Mouse (Mus musculus): ENCODE measurements at regions not wholly inside any gene's neighbourhood (a gene's known extent, or its start where the extent isn't known, plus 50 kb on each side); places are given as distances from the start of the nearest gene placed in this dataset.

DNA sequence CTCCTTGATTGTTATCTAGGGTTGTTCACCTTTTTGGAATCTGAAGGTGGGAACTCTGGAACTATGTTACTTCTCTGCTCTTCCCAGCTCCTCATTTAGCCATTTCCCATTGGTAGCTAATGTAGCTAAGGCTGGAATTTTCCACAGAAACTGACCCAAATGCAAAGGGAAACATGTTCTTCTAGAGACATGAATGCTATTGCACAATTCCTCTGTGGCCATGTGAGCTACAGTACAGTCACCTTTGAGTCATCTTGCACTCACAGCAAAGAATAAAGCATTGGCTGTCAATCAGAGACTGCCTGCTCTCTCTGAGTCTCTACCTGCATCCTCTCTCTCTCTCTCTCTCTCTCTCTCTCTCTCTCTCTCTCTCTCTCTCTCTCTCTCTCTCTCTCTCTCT lies 378.1 kb downstream of the Dcdc2c start:
- no peak overlapping the region for H3K4me2 ChIP-seq
- H3K4me3 ChIP-seq = no peak overlapping the region
- H3K9ac ChIP-seq = no peak overlapping the region
- H3K27ac ChIP-seq (replicated peaks) = no peak overlapping the region
- no peaks in the 10 kb centered on the region for H3K4me1 ChIP-seq (replicated peaks)
- ATAC-seq (ENCODE audit: low FRiP score, low read depth) = no peak
- no peaks in the 10 kb centered on the region for H3K9me3 ChIP-seq
- no peaks in the 10 kb centered on the region for H3K27me3 ChIP-seq
- no peaks in the 10 kb centered on the region for H3K36me3 ChIP-seq

DNA sequence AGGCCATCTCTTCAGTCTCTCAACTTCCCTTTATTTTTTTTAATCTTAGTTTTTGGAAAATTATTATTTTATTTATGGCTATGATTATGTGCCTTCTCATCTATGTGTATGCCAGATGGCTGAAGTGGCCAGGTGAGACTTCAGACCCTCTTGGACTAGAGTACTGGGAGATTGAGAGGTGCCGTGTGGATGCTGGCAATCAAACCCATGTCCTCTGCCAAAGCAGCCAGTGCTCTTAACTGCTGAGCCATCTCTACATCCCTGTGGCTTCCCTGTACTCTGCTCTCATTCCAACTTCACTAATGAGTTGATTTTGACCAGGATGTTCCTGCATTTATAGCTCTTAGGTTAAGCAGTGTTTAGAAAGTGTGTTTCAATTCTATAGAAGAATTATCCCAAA lies 393.4 kb downstream of the Dcdc2c start:
- ATAC-seq (ENCODE audit: low FRiP score, low read depth) = no peak
- no peak overlapping the region for H3K4me2 ChIP-seq
- H3K27ac ChIP-seq (replicated peaks) = no peak overlapping the region
- H3K36me3 ChIP-seq = no peaks in the 10 kb centered on the region
- H3K4me1 ChIP-seq (replicated peaks) = no peaks in the 10 kb centered on the region
- H3K27me3 ChIP-seq = no peaks in the 10 kb centered on the region
- WGBS = 87% methylated on average over 1 of the region's 1 CpGs
- H3K9ac ChIP-seq = no peak overlapping the region
- no peaks in the 10 kb centered on the region for H3K9me3 ChIP-seq
- no peak overlapping the region for H3K4me3 ChIP-seq

DNA sequence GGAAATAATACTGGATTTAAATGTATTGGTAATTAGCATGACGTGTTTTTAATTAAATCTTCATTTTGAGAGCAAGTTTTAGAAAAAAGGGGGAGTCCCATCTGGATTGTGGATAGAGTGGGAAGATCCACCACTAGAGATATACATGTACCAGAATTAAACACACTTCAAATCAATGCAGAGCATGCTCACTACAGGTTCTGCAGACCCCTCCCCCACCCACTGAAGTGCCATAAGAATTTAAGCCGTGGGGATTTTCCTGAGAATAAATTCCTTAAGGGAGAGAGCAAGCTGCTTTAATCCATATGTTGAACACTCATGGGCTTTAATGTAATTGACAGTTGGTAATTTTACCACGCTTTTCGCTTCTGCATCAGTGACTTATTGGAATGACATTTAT lies 401.4 kb downstream of the Dcdc2c start:
- WGBS = 48% methylated on average over 4 of the region's 4 CpGs
- H3K4me3 ChIP-seq = no peak overlapping the region
- H3K4me1 ChIP-seq (replicated peaks) = no peaks in the 10 kb centered on the region
- no peak overlapping the region for H3K9ac ChIP-seq
- no peak for ATAC-seq (ENCODE audit: low FRiP score, low read depth)
- H3K4me2 ChIP-seq = no peak overlapping the region
- no peaks in the 10 kb centered on the region for H3K36me3 ChIP-seq
- no peak overlapping the region for H3K27ac ChIP-seq (replicated peaks)
- H3K27me3 ChIP-seq = no peaks in the 10 kb centered on the region
- no peaks in the 10 kb centered on the region for H3K9me3 ChIP-seq

DNA sequence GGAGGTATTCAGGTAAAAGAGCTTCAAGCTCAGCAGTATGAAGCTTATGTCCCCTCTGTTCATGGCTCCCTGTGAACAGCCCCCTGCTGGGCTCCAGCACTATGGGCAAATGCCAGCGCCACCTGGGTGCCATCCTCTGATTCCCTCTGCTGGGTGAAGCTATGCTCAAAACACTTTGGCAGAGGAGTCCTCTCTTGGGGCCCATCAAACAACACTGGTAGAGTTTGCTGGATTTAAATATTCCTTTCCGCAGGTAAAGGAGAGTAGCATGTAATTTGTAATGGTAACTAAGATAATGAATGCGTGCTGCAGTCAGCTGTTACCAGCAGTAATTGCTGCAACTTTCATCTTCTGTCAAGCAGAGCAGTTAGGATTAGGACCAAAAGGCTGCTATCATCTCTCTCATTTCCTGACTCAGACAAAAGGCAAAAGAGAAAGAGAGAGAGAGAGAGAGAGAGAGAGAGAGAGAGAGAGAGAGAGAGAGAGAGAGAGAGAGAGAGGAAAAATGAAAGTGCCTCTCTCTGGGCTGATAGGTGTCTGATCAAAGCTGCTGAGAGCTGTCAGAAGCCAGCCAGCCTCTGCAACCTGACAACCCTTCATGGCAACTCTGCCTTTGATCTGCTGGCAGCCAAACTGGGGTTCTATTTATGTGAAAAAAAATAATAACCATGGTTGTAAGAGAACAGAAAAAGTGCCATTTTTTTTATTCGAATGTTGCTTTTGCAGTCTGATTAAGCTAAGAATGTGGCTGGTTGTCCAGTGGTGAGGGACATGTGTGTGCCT lies 416.2 kb downstream of the Dcdc2c start:
- Histone ChIP-seq H3K9ac (no peak overlapping the region), H3K9me3 (no peaks in the 10 kb centered on the region), H3K4me2 (no peak overlapping the region), H3K27ac (replicated peaks) (no peak overlapping the region), H3K4me3 (no peak overlapping the region), H3K36me3 (no peaks in the 10 kb centered on the region), H3K4me1 (replicated peaks) (0 out of 2 replicates have a peak, but pooled peaks cover 4% of the 10 kb centered on the region), H3K27me3 (no peaks in the 10 kb centered on the region)
- no peak for ATAC-seq (ENCODE audit: low FRiP score, low read depth)
- WGBS = 69% methylated on average over 4 of the region's 4 CpGs

DNA sequence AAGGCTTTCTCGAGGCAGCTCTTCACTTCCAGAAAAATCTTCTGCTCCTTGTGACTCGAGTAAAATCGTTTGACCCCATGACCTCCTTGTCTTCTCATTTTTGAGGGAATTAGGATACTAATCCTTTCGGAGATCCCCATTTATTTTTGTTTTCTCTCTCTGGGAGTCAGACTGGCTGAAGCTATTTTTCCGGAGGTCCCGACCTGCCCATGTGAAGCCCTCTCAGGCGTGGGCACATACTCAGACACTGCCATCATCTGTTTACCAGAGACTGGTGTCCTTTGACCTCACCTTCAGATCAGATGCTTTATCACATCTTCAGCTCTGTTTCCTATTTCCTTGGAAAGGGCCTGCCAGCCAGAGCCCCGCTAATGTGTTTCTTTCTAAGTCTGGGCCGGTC lies 429.4 kb downstream of the Dcdc2c start:
- Histone ChIP-seq H3K27ac (replicated peaks) (no peak overlapping the region), H3K4me3 (no peak overlapping the region), H3K27me3 (no peaks in the 10 kb centered on the region), H3K9ac (no peak overlapping the region), H3K36me3 (no peaks in the 10 kb centered on the region), H3K4me2 (no peak overlapping the region), H3K9me3 (no peaks in the 10 kb centered on the region), H3K4me1 (replicated peaks) (no peaks in the 10 kb centered on the region)
- 78% methylated on average over 9 of the region's 9 CpGs for WGBS
- no peak for ATAC-seq (ENCODE audit: low FRiP score, low read depth)

DNA sequence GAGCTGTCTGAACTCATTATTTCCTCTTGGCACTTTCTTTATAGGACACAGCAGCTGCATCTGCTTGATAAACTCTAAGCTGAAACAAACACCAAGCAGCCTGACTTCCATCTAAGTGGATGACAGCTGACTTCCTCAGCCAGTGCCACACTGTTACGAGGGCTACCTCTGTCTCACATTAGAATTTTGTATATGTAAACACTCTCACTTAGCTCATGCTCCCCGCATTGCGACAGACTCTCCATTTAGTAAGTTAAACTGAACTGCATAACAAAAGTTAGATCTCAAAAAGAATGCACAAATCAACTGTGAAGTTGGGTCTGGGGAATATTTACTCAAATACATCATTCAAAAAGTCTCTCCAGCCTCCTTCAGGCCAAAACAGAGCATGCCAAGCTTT lies 432.1 kb downstream of the Dcdc2c start:
- Histone ChIP-seq H3K9me3 (no peaks in the 10 kb centered on the region), H3K9ac (no peak overlapping the region), H3K4me3 (no peak overlapping the region), H3K4me2 (no peak overlapping the region), H3K27me3 (no peaks in the 10 kb centered on the region), H3K4me1 (replicated peaks) (no peaks in the 10 kb centered on the region), H3K36me3 (no peaks in the 10 kb centered on the region), H3K27ac (replicated peaks) (no peak overlapping the region)
- ATAC-seq (ENCODE audit: low FRiP score, low read depth) = no peak
- WGBS = 79% methylated on average over 3 of the region's 3 CpGs

DNA sequence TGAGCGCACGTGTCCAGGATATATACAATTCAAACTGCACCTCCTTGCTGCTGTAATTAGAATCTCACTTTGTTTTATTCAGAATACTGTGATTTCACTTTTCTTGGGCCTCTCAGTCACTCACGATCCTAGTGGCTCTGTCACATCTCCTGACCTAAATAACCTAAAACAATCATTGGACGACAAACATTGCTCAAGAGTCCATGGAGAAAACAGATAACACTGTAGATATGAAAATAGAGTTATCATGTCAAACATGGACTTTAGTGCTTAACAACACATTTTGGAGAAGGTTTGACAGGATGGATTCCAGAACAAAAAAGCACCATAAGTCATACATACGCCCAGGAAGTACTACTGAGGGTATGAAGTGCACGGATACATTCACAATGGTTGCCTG lies 461.5 kb downstream of the Dcdc2c start:
- 94% methylated on average over 6 of the region's 6 CpGs for WGBS
- Histone ChIP-seq H3K36me3 (no peaks in the 10 kb centered on the region), H3K27ac (replicated peaks) (no peak overlapping the region)

DNA sequence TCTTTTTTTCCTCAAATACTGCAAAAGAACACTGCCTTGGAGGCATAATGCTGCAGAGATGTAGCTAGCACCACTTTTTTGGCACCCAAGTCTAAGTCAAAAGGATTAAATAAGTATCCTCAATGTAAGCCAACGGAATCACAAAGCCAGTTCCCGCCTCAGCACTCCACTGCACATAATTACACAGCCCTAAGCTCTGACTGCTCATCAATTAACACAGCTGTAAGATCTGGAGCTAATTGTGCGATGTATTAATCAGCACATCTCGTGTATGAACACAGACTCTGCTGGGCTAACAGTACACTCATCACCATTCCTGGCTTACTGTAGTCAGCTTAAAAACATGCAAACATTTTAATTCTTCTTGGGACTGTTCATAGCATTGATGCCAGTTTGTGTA lies 466.7 kb downstream of the Dcdc2c start:
- no peak; the same call in 1 of the 2 replicates for ATAC-seq (ENCODE audit: low FRiP score, low read depth)
- H3K9me3 ChIP-seq = no peaks in the 10 kb centered on the region
- H3K36me3 ChIP-seq = no peaks in the 10 kb centered on the region
- H3K4me2 ChIP-seq = no peak overlapping the region
- no peaks in the 10 kb centered on the region for H3K4me1 ChIP-seq (replicated peaks)
- no peak overlapping the region for H3K4me3 ChIP-seq
- H3K27ac ChIP-seq (replicated peaks) = no peak overlapping the region
- H3K9ac ChIP-seq = no peak overlapping the region
- H3K27me3 ChIP-seq = no peaks in the 10 kb centered on the region
- WGBS = 51% methylated on average over 4 of the region's 4 CpGs

More for the DNA sequence above, 461.5 kb downstream of the Dcdc2c start:
- Histone ChIP-seq H3K27me3 (no peaks in the 10 kb centered on the region), H3K4me1 (replicated peaks) (no peaks in the 10 kb centered on the region), H3K4me3 (no peak overlapping the region), H3K9ac (no peak overlapping the region), H3K9me3 (no peaks in the 10 kb centered on the region), H3K4me2 (no peak overlapping the region)
- ATAC-seq (ENCODE audit: low FRiP score, low read depth) = no peak

DNA sequence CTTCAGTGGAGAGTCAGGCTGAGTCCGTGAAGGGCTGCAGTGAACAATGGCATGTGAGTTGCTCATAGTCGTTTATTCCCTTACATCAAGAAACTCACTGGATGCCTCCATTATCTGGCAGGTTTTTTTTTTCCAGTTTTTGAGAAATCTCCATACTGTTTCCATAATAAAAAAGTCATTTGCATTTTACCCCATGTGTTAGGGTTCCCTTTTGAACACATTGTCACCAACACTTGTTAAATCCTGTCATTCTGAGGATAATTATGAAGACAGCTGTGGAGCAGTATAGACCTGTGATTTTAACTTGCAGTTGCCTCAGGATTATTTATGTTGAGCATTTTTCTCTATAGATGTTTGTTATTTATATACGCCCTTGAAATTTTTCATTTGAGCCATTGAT lies 475.6 kb downstream of the Dcdc2c start:
- Histone ChIP-seq H3K36me3 (no peaks in the 10 kb centered on the region), H3K9me3 (no peaks in the 10 kb centered on the region), H3K4me3 (no peak overlapping the region), H3K4me2 (no peak overlapping the region), H3K9ac (no peak overlapping the region), H3K27ac (replicated peaks) (no peak overlapping the region), H3K27me3 (no peaks in the 10 kb centered on the region), H3K4me1 (replicated peaks) (no peaks in the 10 kb centered on the region)
- 82% methylated on average over 3 of the region's 3 CpGs for WGBS
- ATAC-seq (ENCODE audit: low FRiP score, low read depth) = no peak

DNA sequence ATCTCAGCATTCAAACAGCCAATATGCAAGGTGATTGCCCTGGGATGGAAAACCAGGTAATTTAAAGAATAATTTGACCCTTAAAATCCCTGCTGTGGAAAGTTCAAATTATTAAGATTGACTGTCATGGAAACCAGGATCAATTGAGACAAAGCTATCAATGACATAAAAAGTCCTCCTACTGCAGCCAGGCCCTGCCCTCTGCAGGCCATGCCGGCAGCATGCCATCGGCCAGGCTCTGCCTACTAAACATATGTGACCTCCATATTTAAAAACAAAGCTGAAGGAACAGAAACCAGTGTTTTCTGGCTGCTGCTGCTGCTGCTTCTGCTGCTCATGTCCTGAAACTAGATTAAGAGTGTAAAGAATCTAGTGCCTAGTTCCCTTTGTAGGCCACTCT lies 483.6 kb downstream of the Dcdc2c start:
- 34% methylated on average over 2 of the region's 2 CpGs for WGBS
- no peak overlapping the region for H3K9ac ChIP-seq
- no peaks in the 10 kb centered on the region for H3K27me3 ChIP-seq
- no peaks in the 10 kb centered on the region for H3K36me3 ChIP-seq
- ATAC-seq (ENCODE audit: low FRiP score, low read depth) = no peak
- H3K4me1 ChIP-seq (replicated peaks) = 0 out of 2 replicates have a peak, but pooled peaks cover 3% of the 10 kb centered on the region
- no peaks in the 10 kb centered on the region for H3K9me3 ChIP-seq
- H3K4me3 ChIP-seq = no peak overlapping the region
- H3K4me2 ChIP-seq = no peak overlapping the region
- H3K27ac ChIP-seq (replicated peaks) = no peak overlapping the region

DNA sequence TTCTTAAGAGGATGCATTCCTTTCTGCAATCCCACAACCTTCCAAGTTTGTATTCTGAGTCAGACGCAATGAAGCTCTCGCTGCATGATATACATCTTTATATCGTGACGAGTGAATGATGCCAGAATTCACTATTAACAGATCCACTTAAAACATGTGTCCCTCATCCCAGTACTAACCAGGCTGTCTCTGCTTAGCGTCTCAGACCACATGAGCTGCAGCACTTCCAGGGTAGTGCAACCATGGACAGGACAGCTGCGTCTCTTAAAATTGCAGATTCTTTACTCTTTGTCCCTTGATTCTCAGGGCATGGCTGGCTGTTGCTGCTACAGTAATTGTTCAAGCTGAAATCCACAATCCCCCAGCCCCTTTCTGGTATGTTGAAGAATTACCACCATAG lies 491.9 kb downstream of the Dcdc2c start:
- Histone ChIP-seq H3K9ac (no peak overlapping the region), H3K27me3 (no peaks in the 10 kb centered on the region), H3K4me2 (no peak overlapping the region), H3K27ac (replicated peaks) (no peak overlapping the region), H3K36me3 (no peaks in the 10 kb centered on the region), H3K4me3 (no peak overlapping the region), H3K9me3 (no peaks in the 10 kb centered on the region), H3K4me1 (replicated peaks) (peaks cover 14% of the 10 kb centered on the region)
- 62% methylated on average over 6 of the region's 6 CpGs for WGBS
- no peak for ATAC-seq (ENCODE audit: low FRiP score, low read depth)

DNA sequence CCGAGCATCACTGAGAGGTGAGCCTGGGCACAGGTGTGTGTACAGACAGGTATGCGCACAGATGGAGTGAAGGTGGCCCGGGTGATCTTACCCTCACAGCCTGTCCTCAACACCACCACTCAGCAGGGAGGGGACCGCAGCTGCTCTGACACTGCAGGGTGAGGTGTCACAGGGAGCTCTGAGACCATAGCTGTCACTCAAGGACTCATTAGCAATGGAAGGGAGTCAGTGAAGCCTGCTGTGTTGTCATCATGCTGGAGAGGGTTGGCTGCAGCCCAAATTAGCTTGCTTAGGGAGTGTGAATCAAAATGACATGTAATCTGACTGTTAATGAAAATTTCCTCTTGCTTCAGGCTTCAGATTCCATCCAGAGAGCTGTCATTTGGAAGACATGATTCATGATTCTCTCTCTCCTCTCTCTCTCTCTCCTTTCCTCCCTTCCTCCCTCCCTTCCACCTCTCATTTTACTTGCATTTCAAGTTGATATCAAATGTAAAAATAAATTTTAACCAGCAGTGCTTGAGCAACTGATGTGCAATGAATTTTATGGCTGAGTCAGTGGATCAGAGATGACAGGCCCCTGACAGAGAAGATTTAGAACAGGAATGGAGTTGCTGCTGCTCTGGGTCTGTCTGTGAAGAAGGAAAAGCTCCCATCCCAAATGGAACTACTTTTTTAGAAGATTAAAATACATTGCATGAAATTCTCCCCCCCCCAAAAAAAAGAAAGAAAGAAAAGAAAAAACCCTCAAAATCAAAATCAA lies 496.5 kb downstream of the Dcdc2c start:
- Histone ChIP-seq H3K36me3 (no peaks in the 10 kb centered on the region), H3K27me3 (no peaks in the 10 kb centered on the region), H3K4me3 (no peak overlapping the region), H3K4me2 (no peak overlapping the region), H3K9me3 (no peaks in the 10 kb centered on the region), H3K27ac (replicated peaks) (peak overlapping the region; percentile 71), H3K9ac (no peak overlapping the region), H3K4me1 (replicated peaks) (peaks cover 15% of the 10 kb centered on the region)
- peak; percentile 92; the same call in 1 of the 2 replicates for ATAC-seq (ENCODE audit: low FRiP score, low read depth)
- WGBS = 9% methylated on average over 4 of the region's 4 CpGs
